Mouse (Mus musculus): ENCODE data around the gene Kcnb1. TPM values are rescaled to one million over a fixed set of nuclear protein-coding genes. Genes with fewer than 3 reads are reported as not detected.
A peak's percentile ranks its signal among the peaks of the same experiment; 100 is the strongest.

The Kcnb1 gene
- polyA plus RNA-seq, 3 experiments from 2014 or later = 0.87 to 1.1 (median 0.88) TPM

DNA sequence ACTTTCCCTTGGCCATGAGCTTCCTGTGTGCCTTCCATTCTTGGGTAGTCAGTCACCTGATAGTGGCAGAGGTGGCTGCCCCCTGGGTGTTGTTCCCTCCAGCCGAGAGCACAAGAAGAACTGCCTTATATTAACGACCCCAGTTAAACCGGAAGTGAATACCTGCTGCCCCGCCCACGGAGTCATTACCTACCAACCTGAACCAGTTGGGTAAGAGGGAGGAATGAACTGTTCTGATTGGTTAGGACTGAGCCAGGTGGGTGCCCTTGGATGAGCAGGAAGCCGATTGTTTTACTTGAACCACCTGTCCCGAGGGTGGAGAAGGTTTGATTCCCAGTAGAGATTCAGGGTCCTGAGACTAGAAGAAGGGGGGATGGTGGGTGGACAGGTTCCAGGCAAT, 111.5 kb downstream of the Kcnb1 start:
- ATAC-seq = no peak

DNA sequence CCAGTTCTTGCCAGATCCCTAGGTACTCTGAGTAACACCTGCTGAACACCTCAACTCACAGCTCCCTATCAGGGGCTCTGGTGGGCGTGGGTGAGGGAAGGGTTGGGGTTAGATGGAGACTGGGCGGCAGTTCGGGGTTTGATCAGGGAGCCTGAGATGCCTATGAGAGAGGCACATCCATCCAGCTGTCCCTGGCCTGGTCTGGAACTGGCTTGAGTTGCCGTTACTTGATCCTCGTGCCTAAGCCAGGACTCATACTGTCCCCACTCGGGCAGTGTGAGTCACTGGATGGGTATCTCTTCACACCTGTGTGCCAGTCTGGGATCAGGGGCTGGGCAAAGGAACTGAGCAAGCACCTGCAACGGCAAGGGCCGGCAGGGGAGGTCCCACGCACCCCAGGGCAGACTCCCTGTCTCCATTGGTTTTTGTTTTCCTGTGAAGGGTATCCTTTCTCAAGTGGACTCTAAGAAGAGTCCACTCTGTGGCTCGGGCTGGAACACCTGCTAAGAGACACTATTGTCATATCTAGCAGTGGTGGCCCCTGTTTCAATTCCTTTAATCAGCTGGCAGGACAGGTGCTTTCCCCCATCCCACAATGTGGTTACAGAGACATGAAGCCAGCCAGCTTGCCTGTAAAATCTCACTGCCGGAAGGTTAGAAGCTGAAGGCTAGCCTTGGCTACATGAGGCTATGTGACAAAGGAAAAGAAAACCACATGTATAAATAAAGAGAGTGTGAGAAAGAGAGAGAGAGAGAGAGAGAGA, 112.6 kb downstream of the Kcnb1 start:
- no peak for ATAC-seq

DNA sequence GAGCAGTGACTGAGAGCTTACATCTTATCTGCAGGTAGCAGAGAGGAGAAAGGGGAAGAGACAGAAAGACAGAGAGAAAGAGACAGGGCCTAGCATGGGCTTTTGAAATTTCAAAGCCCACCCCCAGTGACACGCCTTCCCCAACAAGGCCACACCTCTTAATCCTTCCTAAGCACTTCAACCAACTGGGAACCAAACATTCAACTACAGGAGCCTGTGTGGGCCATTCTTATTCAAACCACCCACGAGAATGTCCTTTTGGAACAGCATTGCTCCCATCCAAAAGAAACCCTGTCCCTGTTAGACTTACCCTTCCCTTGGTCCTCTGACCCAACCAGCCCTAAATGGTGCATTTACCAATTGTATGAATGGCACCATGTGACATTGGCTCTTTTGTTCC, 113.2 kb downstream of the Kcnb1 start:
- ATAC-seq = no peak

DNA sequence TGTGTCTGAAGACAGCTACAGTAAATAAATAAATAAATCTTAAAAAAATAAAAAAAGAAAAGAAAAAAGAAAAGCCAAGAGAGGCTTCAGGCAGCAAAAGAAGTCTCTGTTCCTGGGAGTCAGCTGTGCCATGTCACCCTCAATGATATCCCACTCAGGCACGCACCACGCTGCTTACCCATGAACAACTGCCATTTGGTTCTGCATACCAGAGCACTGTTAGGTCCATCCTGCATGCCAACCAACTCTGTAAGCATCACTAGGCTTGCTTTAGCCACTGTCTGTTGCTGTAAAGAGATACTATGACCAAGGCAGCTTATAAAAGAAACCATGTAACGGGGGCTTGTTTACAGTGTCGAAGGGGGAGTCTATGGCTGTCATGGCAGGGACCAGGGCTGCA, 113.6 kb downstream of the Kcnb1 start:
- ATAC-seq = no peak

DNA sequence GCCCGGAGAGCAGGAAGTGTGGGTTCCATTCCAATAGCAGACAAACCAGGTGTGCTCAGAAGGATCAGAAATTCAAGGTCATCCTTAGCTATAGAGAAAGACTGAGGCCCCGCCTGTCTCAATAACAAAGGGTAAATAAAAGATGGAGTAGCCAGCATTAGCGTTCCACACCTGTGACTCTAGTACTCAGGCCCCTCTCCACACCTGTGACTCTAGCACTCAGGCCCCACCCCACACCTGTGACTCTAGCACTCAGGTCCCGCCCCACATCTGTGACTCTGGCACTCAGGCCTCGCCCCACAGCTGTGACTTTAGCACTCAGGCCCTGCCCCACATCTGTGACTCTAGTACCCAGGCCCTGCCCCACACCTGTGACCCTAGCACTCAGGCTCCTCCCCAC, 115.4 kb downstream of the Kcnb1 start:
- no peak for ATAC-seq

DNA sequence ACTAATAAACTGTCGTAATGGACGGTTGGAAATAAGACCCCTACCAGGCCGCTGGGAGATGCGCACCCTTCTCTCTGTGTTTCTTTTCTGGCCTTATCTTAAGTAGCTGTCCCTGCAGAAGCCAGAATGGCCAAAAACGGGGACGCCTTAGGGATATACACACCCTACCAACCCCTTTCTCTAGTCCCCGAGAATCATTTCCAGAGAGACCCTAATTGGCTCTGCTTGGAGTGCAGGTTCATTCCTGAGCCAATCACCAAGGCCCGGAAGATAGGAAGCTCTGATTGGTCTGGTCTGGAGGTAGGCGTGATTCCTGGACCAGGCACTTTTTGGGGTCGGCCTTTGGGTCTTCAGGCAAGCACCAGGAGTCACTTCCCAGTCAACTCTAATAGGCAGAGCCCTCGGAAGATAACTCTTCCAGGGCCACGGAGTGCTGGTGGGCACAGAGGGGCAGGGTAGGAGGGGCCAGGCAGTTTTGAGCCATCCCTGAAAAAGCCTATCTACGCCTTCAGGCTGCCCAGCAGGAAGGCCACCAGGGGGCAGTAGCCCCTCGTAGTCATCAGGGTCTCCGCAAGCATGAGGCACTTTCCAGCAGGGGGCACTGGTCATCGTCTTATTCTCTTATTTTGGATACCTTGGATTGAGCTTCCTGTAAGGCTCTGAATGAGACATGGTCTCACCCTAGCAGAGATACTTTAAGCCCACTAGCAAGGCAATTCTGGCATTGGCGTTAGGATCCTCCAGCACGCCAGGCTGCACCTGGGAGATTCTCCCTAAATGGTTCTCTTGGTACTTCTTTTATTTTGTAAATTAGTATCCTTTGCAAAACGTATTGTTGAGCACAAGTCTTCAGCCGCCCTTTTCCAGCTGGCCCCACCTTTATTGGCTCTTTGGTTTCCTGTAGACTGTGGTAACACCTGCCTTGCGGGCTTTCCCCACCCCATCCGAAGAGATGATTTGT, 118.0 kb downstream of the Kcnb1 start:
- peak; percentile 92 for ATAC-seq

DNA sequence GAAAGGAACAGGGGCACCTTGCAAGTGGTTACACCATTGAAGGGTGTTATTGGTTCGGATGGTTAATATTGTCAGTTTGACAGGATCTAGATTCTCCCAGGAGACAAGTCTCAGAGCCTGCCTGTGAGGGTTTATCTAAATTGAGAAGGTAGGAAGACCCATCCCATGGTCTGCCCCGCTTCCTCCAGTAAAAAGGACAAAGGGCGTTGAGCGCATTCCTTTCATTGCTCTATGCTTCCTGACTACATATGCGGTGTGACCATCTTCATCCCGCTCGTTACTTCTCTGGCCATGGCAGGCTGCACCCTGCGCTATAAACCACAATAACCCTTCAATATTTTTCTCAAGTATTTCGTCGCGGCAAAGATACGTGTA, 118.7 kb downstream of the Kcnb1 start:
- no peak for ATAC-seq

DNA sequence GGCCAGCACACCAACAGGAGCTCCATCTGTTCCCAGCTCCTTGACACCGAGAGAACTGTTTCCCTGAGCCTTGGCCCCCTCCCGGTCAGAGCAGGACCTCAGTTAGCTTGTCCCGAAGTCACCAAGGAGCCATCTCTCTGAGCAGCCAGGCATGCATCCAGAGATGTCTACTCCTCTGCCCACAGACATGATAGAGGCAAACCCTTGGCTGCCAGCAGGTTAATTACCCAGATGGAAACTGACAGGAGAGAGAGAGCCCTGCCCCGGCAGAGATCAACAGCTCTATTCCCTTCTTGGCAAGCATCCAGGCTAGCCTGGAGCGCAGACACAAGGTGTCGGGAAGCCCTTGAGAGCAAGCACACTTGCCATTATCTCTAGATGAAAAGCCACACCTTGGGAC, 119.6 kb downstream of the Kcnb1 start:
- ATAC-seq = no peak

DNA sequence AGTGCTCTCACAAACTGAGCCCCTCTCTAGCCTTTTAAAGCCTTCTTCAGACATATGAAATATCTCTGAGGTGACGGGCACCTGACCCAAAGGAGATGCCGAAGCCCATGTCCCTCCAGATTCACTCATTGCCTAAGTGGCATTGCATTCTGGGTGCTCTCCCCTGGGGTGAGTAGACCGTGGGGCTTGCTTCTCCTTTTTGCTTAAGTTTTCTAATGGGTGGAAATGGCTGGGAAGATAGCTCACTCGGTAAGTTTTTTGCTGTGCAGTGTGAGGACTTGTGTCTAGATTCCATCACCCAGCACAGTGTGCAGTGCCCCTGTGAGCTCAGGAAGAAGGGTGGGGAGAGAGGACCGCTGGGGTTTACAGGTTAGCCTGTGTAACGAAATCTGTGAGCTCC, 122.4 kb downstream of the Kcnb1 start:
- ATAC-seq = no peak

DNA sequence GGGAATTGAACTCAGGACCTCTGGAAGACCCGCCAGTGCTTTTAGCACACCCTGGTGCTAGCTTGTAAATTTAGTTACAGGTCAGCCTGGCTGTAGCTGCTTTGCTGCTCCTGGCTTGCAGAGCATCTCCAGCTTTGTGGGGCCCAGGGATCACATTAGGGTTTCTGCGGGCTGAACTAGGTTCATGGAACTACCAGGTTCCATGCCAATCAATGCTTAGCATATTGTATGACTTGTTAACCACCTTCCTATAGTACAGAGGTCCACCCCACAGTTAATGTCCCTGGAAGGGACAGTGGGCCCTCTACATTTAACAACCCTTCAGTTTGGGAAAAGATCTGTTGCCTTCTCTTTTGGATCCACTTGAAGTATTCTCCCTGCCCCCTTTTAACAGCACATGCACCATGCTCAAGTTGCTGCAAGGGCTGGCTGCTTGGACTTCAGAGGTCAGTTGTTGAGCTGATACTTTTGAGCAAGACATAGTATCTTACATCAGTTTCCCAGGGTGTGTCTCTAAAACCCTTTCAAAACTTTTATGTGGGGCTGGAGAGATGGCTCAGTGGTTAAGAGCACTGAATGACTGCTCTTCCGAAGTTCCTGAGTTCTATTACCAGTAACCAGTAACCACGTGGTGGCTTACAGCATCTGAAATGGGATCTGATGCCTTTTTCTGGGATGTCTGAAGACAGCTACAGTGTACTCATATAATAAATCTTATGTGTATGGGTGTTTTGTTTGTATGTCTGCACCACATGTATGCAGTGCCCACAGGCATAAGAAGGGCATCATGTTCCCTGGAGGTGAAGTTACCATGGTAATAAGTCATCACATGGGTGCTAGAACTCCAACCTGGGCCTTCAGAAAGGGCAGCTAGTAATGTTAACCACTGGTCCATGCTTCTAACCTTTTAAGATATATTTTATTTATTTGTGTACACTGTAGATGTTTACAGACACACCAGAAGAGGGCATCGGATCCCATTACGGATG, 123.1 kb downstream of the Kcnb1 start:
- no peak for ATAC-seq

DNA sequence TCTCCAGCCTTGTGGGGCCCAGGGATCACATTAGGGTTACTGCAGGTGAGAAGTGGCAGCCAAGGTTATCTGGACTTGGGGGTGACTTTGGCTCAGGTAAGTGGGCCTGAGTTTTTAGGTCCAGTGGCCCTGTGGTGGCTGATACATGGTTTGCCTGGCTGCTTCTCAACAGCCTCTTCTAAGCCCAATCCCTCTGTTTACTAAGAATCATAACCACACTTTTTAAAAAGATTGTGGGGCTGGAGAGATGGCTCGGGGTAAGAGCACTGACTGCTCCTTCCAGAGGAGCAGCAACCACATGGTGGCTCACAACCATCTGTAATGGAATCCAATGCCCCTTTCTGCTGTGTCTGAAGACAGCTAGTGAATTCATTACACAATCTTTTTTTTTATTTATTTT, 123.9 kb downstream of the Kcnb1 start:
- ATAC-seq = no peak

DNA sequence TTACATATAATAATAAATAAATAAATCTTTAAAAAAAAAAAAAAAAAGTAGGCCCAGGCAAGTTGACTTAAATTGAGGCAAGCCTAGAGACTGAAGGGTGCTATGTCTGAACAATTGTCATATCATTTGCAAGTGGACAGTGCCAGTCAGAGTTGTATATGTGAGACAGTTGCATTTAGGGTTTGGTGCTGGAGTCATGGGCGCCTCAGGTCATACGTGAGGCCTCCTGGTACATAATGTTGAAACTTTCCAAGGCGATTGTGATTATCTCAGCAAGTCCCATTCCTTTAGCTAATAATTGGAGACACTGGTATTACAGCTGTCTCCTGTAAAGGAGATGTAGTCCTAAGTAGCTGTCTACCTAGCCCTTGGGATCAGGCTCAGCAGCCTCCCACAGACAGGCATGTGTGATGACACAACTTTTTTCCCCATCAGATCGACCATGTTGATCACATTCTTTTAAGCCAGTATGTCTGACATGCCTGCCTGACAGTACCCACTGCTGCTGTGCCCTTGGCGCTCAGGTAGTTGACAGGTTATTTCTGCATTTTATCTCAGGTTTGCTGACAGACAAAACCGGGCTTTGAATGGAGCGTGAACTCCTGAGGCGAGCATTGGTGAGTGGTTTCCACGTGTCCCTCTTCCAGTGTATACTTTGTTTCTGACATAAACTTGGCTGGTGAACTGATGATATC, 125.2 kb downstream of the Kcnb1 start:
- ATAC-seq = no peak

DNA sequence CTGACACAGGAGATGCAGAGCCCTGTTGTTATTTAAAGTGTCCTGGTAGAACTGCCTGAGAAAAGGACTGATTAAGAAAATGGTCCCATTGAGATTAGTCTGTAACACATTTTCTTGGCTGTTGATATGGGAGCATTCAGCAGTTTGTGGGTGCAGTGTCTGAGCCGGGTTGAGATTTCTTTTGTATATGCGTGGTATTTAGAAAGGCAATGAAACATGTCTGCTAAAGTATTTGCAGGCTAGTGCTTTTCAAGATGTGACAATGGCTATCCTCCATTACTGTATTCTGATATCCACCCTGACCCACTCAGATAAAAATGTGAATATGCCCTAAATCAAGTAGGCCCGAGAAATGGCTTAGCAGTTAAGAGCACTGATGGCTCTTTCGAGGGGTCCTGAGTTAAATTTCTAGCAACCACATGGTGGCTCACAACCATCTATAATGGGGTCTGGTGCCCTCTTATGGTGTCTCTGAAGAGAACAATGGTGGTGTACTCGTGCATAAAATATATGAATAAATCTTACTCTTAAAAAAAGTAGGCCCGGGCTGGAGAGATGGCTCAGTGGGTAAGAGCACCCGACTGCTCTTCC, 126.0 kb downstream of the Kcnb1 start:
- no peak for ATAC-seq

DNA sequence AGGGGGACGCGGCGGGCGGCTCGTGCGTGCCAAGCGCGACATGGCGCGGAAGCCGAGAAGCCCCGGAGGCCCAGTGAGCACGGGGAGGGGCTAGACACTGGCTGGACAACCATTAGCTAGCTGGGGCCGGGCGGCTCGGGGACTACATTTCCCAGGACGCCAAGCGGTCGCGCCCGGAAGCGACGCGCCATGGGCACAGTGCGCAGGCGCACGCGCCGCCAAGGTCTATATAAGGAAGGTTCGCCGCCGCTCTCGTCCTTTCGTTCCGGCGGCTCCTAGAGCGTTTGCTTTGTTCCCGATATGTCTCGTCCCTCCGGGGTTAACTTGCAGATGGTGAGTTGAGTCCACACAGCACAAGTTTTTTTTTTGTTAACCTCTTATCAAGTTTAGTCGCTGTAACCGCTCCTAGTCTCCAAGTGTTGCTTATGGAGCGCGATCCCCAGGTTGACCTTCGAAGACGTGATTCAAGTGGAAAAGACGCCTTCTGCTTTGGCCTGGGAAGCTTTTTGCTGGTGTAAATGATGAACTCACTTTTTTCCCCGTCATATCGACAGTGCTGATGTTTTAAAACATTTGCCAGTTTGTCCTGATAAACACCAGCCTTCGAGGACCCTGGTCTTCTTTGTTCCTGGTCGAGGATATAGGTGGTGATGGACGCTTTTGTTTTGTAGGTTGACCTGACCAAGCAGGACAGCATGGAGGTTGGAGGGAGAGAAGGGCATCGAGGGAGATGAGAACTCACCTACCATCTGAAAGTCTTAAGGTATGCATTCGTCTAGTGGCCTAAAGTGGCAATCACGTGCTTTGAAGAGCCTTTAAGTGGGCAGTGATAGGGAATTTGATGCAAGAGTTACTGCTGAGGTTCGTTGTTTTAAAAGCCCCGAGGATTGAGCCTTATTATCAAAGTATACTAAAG, 126.7 kb downstream of the Kcnb1 start, which contains the start of gene Znfx1:
Znfx1 (minus strand) TSS at position 51 of the 916 bp plus-strand sequence.
- ATAC-seq = peak; percentile 81

DNA sequence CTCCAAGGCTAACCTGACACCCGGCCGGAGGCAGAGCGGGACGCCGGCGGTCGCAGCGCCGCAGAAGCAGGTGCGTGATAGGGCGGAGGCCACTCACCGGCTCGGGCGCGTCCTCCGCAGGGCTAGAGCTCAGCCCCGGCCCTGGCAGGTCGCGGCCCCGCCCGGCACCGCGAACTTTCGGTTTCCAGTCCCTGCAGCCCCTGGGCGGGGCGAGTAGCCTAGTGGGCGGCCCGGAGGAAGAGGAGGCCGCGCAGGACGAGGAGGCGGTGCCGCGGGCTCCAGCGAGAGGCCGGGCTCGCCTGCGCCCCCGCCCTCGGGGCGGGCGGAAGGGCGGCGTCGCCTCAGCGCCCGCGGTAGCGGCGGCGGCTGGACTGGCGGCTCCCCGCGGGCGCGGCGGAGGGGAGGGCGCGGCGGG, 127.5 kb downstream of the Kcnb1 start:
- peak; percentile 90 for ATAC-seq

DNA sequence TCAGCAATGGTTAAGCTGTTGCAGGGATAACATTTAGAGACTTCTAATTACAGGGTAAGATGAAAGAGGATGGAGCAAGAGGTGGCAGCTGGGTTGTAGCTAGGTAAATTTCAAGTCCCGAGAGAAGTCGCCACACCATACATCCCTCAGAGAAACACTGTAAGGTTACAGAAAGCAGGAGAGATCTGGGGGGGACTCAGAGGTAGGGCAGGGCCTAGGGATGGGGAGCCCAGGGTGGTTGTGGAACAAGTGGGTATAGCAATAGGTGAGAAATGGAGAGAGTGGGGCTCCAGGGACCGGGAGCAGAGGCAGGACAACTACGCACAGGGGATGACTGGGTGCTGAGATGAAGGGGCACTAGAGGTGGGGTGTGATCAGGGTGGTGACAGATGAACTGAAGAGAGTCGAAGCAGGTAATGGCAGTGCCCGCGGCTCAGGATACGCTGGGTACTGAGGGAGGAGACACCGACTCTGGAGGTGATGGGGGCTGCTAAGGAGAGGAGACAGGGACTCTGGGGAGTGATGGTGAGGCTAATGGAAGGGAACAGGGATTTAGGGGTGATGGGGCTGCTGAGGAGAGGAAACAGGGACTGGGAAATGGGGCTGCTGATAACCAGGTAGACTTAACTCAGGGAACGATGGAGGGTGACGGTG, 128.4 kb downstream of the Kcnb1 start:
- ATAC-seq = no peak

DNA sequence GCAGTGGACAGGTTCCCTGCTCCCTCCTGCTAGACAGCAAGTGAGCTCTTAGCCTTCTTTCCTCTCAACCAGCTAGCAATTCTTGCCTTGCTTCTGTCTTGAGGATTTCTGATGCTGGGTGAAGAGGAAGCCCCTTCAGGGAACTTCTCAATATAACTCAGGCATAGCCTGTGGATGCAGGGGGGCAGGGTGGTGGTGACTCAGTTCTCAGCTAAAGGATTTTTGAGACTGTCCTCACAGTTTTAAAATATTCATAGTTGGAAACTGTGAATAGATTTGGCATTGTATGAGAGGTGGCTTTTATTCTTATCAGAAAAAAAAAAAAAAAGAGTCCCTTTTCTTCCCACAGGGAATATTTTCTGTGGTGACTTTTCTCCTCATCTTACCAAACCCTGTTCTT, 129.2 kb downstream of the Kcnb1 start:
- no peak for ATAC-seq

DNA sequence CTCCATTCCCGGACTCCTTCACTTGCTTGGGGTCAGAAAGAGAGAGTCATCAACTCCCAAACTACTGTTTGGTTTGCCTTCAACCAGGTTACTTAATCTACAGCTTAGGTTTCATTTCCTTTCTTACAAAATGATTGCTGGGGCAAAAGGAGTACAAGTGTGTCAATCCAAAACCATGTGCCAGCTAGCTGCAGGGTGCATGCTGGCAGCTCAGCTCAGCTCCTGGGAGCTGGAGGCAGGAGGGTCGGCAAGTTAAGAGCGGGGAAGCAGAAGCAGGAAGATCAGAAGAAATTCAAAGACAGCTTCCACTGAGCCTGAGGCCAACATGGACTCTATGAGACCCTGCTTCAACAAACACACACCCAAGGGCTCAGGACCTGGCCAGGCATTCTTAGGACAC, 129.6 kb downstream of the Kcnb1 start:
- no peak for ATAC-seq

DNA sequence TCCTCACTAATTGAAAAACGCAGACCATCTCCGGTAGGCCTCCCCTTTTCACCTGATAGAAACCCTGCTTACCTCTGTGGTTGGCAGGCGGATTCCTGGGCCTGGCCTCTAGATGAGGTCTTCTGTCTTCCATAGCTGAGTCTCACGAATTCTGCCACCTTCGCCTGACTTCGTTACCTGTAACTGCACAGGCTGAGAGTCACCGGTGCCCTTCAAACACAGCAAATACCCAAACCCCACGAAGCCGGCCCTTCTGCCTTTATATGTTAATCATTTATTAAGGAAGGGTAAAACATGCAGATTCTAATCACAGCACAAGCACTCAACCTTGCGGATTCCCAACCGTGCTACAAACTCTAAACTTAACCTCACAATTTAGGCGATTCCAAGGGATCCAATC, 130.0 kb downstream of the Kcnb1 start:
- no peak for ATAC-seq

DNA sequence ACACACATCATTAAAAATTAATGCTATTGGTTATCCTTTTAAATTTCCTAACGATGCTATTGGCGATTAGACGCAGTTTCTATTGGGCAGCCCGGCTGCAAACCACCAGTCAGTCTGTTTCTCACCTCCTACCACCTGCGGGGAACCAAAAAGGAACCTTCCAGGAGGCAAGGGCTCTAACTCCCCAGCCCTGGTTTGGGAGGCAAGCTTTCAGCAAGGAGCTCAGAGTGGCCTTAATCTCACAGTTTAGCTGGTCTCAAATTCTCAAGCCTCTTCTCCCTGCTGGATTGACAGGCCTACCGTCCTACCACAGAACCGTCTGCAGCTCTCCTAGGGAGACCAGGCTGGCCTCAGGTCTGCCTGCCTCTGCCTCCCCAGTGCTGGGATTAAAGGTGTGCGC, 130.4 kb downstream of the Kcnb1 start:
- no peak for ATAC-seq

Data from inflammation-experienced regulatory T-cells, adult 6 months (primary cell).